Mouse (Mus musculus) cerebellum, postnatal 10 days (tissue): ENCODE data around the gene Gpr153.

ENCODE experiments used
- DNase-seq, 2 experiments: peaks; one replicate each; pipeline ENCODE4 v3.0.0; 2021; ENCODE audit warnings: mixed read lengths in 2 of 2

Gpr153 gene

GRCm38 (mm10) chr4:152265791-152266190 is 8.2 kb upstream of the Gpr153 start:
- DNase-seq: no peak

- DNase-seq: peak; percentile 86 to 92
Observed at GRCm38 (mm10) chr4:152266236-152266895, 7.7 kb upstream of the Gpr153 start.

GRCm38 (mm10) chr4:152267748-152268369 is 6.2 kb upstream of the Gpr153 start:
- DNase-seq: peak; percentile 83 to 91

GRCm38 (mm10) chr4:152269967-152270366 is 4.1 kb upstream of the Gpr153 start:
- no peak for DNase-seq

- DNase-seq: peak; percentile 51 to 67
Observed at GRCm38 (mm10) chr4:152270599-152270998, 3.4 kb upstream of the Gpr153 start.

- DNase-seq: no peak
Observed at GRCm38 (mm10) chr4:152271334-152271733, 2.7 kb upstream of the Gpr153 start.

GRCm38 (mm10) chr4:152272006-152272405 is 2.0 kb upstream of the Gpr153 start:
- no peak for DNase-seq

GRCm38 (mm10) chr4:152272449-152273049 is 1.5 kb upstream of the Gpr153 start:
- DNase-seq: peak; percentile 63 to 67

GRCm38 (mm10) chr4:152273191-152273590 is 841 bp upstream of the Gpr153 start:
- no peak for DNase-seq

- peak; percentile 39 to 42 for DNase-seq
Observed at GRCm38 (mm10) chr4:152274681-152275131, 674 bp downstream of the Gpr153 start.

GRCm38 (mm10) chr4:152276389-152277347 is 2.6 kb downstream of the Gpr153 start:
- DNase-seq: peak; percentile 76 to 82

- DNase-seq: peak in 1 of 2 experiments; percentile 21
Observed at GRCm38 (mm10) chr4:152277916-152278315, 3.9 kb downstream of the Gpr153 start.

- DNase-seq: peak; percentile 82 to 92
Observed at GRCm38 (mm10) chr4:152278986-152279385, 5.0 kb downstream of the Gpr153 start.

GRCm38 (mm10) chr4:152281601-152282000 is 7.6 kb downstream of the Gpr153 start:
- no peak for DNase-seq

- DNase-seq: no peak
Observed at GRCm38 (mm10) chr4:152282721-152283120, 8.7 kb downstream of the Gpr153 start.

GRCm38 (mm10) chr4:152283186-152283950 is 9.3 kb downstream of the Gpr153 start:
- peak; percentile 89 to 91 for DNase-seq

GRCm38 (mm10) chr4:152285505-152285904 is 11.5 kb downstream of the Gpr153 start:
- peak; percentile 85 to 94 for DNase-seq

GRCm38 (mm10) chr4:152286183-152286582 is 12.2 kb downstream of the Gpr153 start:
- peak in 1 of 2 experiments; percentile 50 for DNase-seq

GRCm38 (mm10) chr4:152286887-152287286 is 12.9 kb downstream of the Gpr153 start:
- DNase-seq: peak in 1 of 2 experiments; percentile 59

GRCm38 (mm10) chr4:152287317-152288120 is 13.5 kb downstream of the Gpr153 start:
- DNase-seq: no peak

GRCm38 (mm10) chr4:152288398-152288945 is 14.4 kb downstream of the Gpr153 start:
- DNase-seq: no peak
